Mouse (Mus musculus) midbrain, embryonic 15.5 days (tissue): ENCODE data around the gene Slc35e2. TPM values are rescaled to one million over a fixed set of nuclear protein-coding genes. Genes with fewer than 3 reads are reported as not detected.

ENCODE experiments used
- ATAC-seq: fragments of 200-750 bp; cut with Nextera tagmentation; replicated peaks from 2 replicates; pipeline ENCODE4 v1.8.0; 2017; ENCODE audit warnings: moderate TSS enrichment
- H3K27ac ChIP-seq: fragments of 300-500 bp; sonication (generic); 2 replicates; pipeline ENCODE4 v1.5.1; 2015; ENCODE audit warnings: mild to moderate bottlenecking, inconsistent platforms
- H3K27me3 ChIP-seq: fragments of 300-500 bp; sonication (generic); replicated peaks from 2 replicates; pipeline ENCODE4 v1.6.1; 2015; ENCODE audit warnings: inconsistent platforms
- H3K36me3 ChIP-seq: fragments of 300-500 bp; sonication (generic); replicated peaks from 2 replicates; pipeline ENCODE4 v1.6.1; 2015; ENCODE audit warnings: inconsistent platforms
- H3K4me1 ChIP-seq: fragments of 300-500 bp; sonication (generic); 2 replicates; pipeline ENCODE4 v1.6.1; 2015; ENCODE audit warnings: inconsistent platforms
- H3K4me2 ChIP-seq: fragments of 300-500 bp; sonication (generic); 2 replicates; pipeline ENCODE4 v1.6.1; 2015; ENCODE audit warnings: inconsistent platforms, mild to moderate bottlenecking, moderate library complexity
- H3K4me3 ChIP-seq: fragments of 300-500 bp; sonication (generic); 2 replicates; pipeline ENCODE4 v1.5.1; 2015; ENCODE audit warnings: mild to moderate bottlenecking, inconsistent platforms
- H3K9ac ChIP-seq: fragments of 300-500 bp; sonication (generic); 2 replicates; pipeline ENCODE4 v1.6.1; 2015; ENCODE audit warnings: mild to moderate bottlenecking, inconsistent platforms
- H3K9me3 ChIP-seq: fragments of 300-500 bp; sonication (generic); 2 replicates; pipeline ENCODE4 v1.6.1; 2016; ENCODE audit warnings: inconsistent platforms
- WGBS: fragments of 180-500 bp; shearing (Covaris S2); methylation state at CpG from one replicate; pipeline ENCODE4 v1.1.7; 2015; ENCODE audit warnings: mixed read lengths; 5-methylcytosine and 5-hydroxymethylcytosine counted together
- polyA plus RNA-seq: library from polyadenylated mRNA; unstranded; fragments of >200 nt; fragmentation: Nextera tagmentation; extraction: Ambion mirVana; gene quantifications from 2 replicates; pipeline ENCODE4 v1.2.1, GENCODE M21; 2015

Gene Slc35e2
- polyA plus RNA-seq, result 15.3 and 17.5 TPM in 2 replicates

DNA sequence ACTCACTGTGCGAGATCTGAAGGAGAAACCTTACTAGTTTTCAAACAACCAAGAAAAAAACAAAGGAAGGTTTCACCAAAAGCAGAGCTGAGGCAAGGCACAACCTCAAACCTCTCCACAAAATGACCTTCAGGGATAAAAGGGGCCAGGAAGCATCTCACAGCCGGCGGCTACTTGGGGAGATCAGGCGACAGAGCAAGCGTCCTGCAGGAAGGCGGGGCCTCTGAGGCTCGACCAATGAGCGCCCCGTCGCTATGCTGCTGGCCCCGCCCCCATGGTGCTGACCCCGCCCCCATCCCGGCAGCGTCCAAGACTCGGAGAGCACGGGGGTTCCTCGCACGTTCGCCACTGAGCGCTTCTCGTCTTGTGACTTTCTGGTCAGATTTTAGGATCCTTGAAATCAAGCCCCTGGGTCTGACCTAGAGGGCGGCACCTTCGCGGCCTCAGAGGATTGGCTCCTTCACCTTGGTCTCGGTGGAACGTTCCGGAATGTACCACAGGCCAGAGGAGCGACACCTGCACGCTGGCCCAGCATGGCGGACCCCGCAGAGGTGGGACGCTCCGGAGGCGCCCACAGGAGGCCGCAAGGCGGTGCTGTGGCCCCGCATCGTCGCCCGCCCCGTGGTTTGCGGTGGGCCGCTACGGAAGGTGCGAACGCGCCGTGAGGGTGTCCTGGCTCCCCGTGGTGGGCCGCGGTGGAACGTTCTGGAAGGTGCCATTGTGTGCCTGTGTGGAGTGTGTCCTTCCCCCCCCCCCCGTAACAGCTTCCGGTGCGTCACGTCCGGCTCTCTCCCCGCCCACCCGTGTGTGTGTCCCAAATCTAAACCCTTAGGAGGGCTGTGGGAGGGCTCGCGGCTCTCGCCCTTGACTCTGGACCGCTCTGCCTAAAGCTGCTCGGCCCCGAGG, at the start of gene Slc35e2:
Slc35e2 (plus strand) TSS at position 326 of the 906 bp plus-strand sequence.
- no peaks in the 10 kb centered on the region for H3K9me3 ChIP-seq
- WGBS, result under 1% methylated on average over 55 of the region's 65 CpGs
- H3K27ac ChIP-seq, result peak within 1 kb of the TSS; percentile 100
- ATAC-seq, result peak; percentile 96
- H3K4me3 ChIP-seq, result peak within 1 kb of the TSS; percentile 87
- H3K27me3 ChIP-seq, result no peaks in the 10 kb centered on the region
- H3K36me3 ChIP-seq, result no peaks in the 10 kb centered on the region
- peaks cover 19% of the 10 kb centered on the region for H3K4me1 ChIP-seq
- peak within 1 kb of the TSS; percentile 96 for H3K9ac ChIP-seq
- peak within 1 kb of the TSS; percentile 94 for H3K4me2 ChIP-seq

GRCm38 (mm10) chr4:155552917-155553532, 48.2 kb upstream of the Slc35e2 start:
- ATAC-seq, result no peak
- 93% methylated on average over 6 of the region's 6 CpGs for WGBS

GRCm38 (mm10) chr4:155554880-155555279, 46.3 kb upstream of the Slc35e2 start:
- Histone ChIP-seq H3K27me3 (no peaks in the 10 kb centered on the region), H3K9me3 (no peaks in the 10 kb centered on the region), H3K27ac (no peak overlapping the region), H3K4me2 (no peak overlapping the region), H3K4me3 (no peak overlapping the region), H3K9ac (no peak overlapping the region), H3K36me3 (peaks cover 69% of the 10 kb centered on the region), H3K4me1 (no peaks in the 10 kb centered on the region)
- 86% methylated on average over 4 of the region's 4 CpGs for WGBS
- no peak for ATAC-seq

More at GRCm38 (mm10) chr4:155552917-155553532, 48.2 kb upstream of the Slc35e2 start:
- peaks cover 62% of the 10 kb centered on the region for H3K36me3 ChIP-seq
- no peak overlapping the region for H3K9ac ChIP-seq
- H3K4me1 ChIP-seq, result no peaks in the 10 kb centered on the region
- H3K27me3 ChIP-seq, result no peaks in the 10 kb centered on the region
- H3K4me2 ChIP-seq, result no peak overlapping the region
- no peak overlapping the region for H3K27ac ChIP-seq
- no peaks in the 10 kb centered on the region for H3K9me3 ChIP-seq
- no peak overlapping the region for H3K4me3 ChIP-seq

- Histone ChIP-seq H3K9ac (no peak overlapping the region), H3K4me3 (no peak overlapping the region), H3K4me1 (no peaks in the 10 kb centered on the region), H3K27me3 (no peaks in the 10 kb centered on the region), H3K4me2 (no peak overlapping the region), H3K27ac (no peak overlapping the region), H3K36me3 (peaks cover 75% of the 10 kb centered on the region), H3K9me3 (no peaks in the 10 kb centered on the region)
- 72% methylated on average over 1 of the region's 1 CpGs for WGBS
- ATAC-seq, result no peak
These were observed 45.8 kb upstream of the Slc35e2 start for GRCm38 (mm10) chr4:155555464-155555863.

DNA sequence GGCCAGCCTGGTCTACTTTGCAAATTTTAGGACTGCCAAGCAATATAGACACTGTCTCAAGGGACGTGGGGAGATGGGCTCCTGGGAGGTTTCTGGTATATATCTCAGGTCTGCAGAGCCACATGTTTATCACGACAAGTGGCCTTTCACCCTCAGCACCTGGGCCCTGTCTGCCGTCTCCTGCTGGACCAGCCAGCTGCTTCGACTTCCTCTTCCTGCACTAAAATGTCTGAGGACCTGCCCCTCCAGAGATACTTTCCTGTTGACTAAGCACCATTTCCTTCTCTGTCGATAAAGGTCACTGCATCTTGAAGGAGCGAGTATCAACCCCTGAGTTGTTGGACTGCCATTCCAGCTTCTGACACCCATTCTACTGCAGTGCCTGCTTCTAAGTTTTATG, 41.8 kb upstream of the Slc35e2 start:
- H3K4me1 ChIP-seq, result peaks cover 11% of the 10 kb centered on the region
- H3K9me3 ChIP-seq, result no peaks in the 10 kb centered on the region
- ATAC-seq, result no peak
- peaks cover 53% of the 10 kb centered on the region for H3K36me3 ChIP-seq
- H3K9ac ChIP-seq, result no peak overlapping the region
- H3K4me3 ChIP-seq, result no peak overlapping the region
- no peak overlapping the region for H3K4me2 ChIP-seq
- 78% methylated on average over 6 of the region's 6 CpGs for WGBS
- no peaks in the 10 kb centered on the region for H3K27me3 ChIP-seq
- no peak overlapping the region for H3K27ac ChIP-seq

- Histone ChIP-seq H3K4me1 (peaks cover 23% of the 10 kb centered on the region), H3K4me2 (no peak overlapping the region), H3K27me3 (no peaks in the 10 kb centered on the region), H3K9ac (no peak overlapping the region), H3K36me3 (peaks cover 39% of the 10 kb centered on the region), H3K4me3 (no peak overlapping the region), H3K27ac (no peak overlapping the region), H3K9me3 (no peaks in the 10 kb centered on the region)
- ATAC-seq, result no peak
- WGBS, result 69% methylated on average over 2 of the region's 2 CpGs
These were observed 40.3 kb upstream of the Slc35e2 start for GRCm38 (mm10) chr4:155560932-155561331.

- no peaks in the 10 kb centered on the region for H3K27me3 ChIP-seq
- H3K4me2 ChIP-seq, result peak within 1 kb of the TSS; percentile 83
- no peak for ATAC-seq
- 77% methylated on average over 7 of the region's 7 CpGs for WGBS
- H3K4me3 ChIP-seq, result peak within 1 kb of the TSS; percentile 73
- H3K36me3 ChIP-seq, result peaks cover 29% of the 10 kb centered on the region
- H3K9ac ChIP-seq, result peak within 1 kb of the TSS; percentile 64; the same call in 1 of the 2 replicates
- peaks cover 29% of the 10 kb centered on the region for H3K4me1 ChIP-seq
- H3K9me3 ChIP-seq, result no peaks in the 10 kb centered on the region
- peak within 1 kb of the TSS; percentile 89 for H3K27ac ChIP-seq
These were observed 39.4 kb upstream of the Slc35e2 start, which contains the start of gene Nadk for GRCm38 (mm10) chr4:155561661-155562442. Nadk (plus strand) TSS chr4:155562378.

- ATAC-seq, result peak; percentile 37
- Histone ChIP-seq H3K4me1 (peaks cover 29% of the 10 kb centered on the region), H3K9ac (peak overlapping the region; percentile 64; the same call in 1 of the 2 replicates), H3K9me3 (no peaks in the 10 kb centered on the region), H3K27me3 (no peaks in the 10 kb centered on the region), H3K36me3 (peaks cover 24% of the 10 kb centered on the region), H3K4me2 (peak overlapping the region; percentile 83), H3K27ac (peak overlapping the region; percentile 89), H3K4me3 (peak overlapping the region; percentile 73)
- WGBS, result 2% methylated on average over 19 of the region's 19 CpGs
These were observed 38.4 kb upstream of the Slc35e2 start for GRCm38 (mm10) chr4:155562725-155563399.

DNA sequence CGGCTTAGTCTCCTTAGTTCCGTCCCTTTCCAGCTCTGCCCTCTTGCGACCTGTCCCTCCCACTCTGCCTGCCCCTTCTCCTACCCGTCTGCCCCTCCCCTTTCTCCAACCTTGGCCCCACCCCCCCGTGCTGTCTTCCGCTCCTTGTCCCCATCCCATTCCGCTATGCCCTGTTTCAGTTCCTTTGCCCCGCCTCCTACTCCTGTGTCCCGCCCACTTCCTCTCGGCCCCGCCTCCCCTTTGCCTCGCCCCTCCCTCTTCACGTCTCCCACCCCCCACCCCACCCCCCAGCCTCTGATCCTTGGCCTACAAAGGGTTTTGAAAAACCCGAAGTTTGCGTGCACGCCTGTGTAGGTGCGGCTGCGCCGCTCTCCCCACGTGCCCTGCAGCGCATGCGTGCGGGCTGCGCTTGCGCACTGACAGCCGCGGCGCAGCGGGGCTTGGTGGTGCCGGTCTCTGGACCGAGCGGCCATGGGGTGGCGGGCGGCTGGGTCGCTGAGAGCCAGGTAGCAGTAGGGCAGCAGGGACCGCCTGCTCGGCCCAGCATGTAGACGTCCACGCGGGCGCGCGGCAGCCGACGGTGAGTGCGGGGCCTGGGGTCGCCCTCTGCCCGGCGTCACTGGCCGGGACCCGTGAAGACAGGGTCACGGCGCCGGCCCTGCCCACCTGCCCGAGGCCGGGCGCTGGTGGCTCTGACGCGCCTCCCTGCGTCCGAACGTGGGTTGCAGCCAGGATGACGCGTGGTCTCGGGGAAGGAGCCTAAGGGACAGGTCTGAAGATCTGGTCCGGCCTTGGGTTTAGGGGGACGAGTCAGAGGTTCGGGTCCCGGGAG, 37.6 kb upstream of the Slc35e2 start:
- Histone ChIP-seq H3K36me3 (peaks cover 22% of the 10 kb centered on the region), H3K4me1 (peaks cover 29% of the 10 kb centered on the region), H3K9ac (peak overlapping the region; percentile 64), H3K9me3 (no peaks in the 10 kb centered on the region), H3K27me3 (no peaks in the 10 kb centered on the region), H3K4me3 (peak overlapping the region; percentile 73), H3K4me2 (peak overlapping the region; percentile 83), H3K27ac (peak overlapping the region; percentile 89)
- ATAC-seq, result peak; percentile 97
- under 1% methylated on average over 67 of the region's 69 CpGs for WGBS

DNA sequence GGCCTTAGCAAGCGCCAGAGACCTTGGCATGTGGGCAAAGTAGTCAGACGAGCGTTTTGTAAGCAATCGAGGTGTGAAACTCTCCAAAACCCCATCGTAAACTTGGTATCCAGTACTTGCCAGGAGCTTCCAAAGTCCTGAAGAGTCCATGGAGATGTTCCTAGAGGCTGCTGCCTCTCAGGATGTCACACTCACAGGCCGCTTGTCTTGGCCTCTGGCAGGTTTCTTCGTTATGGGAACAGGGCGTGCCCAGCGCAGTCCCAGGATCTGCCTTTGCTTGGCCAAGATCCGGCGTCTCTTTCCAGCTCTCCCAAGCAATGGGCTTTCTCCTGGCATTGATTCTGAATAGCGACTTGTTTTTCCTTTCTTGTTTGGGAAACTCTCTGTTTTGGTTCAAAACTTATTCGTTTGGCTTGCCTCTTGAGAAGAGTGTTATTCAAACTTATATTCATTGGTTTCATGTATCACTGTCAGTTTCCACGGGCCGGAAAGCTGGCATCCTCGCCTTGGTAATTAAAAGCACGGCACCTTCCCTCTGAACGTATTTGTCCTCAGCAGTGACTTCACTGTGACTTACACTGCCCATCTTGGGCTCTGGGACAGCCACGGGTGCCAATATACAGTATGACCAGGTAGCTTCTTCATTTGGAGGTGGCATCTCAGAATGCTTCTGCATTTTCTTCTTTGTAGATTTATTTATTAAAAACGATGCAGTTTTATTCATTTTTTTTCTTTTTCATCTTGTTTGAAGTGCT, 36.7 kb upstream of the Slc35e2 start:
- WGBS, result 18% methylated on average over 20 of the region's 20 CpGs
- peak overlapping the region; percentile 64 for H3K9ac ChIP-seq
- peak overlapping the region; percentile 73 for H3K4me3 ChIP-seq
- H3K27me3 ChIP-seq, result no peaks in the 10 kb centered on the region
- ATAC-seq, result no peak
- H3K4me2 ChIP-seq, result peak overlapping the region; percentile 83
- H3K36me3 ChIP-seq, result peaks cover 14% of the 10 kb centered on the region
- peaks cover 29% of the 10 kb centered on the region for H3K4me1 ChIP-seq
- H3K27ac ChIP-seq, result peak overlapping the region; percentile 89
- H3K9me3 ChIP-seq, result no peaks in the 10 kb centered on the region
